Mouse (Mus musculus): ENCODE results near the gene Naa25. TPM values are rescaled to one million over a fixed set of nuclear protein-coding genes. Genes with fewer than 3 reads are reported as not detected.
A peak's percentile ranks its signal among the peaks of the same experiment; 100 is the strongest.

Naa25 gene
- polyA plus RNA-seq, 1 experiment from 2014 or later: 58.5 TPM

DNA sequence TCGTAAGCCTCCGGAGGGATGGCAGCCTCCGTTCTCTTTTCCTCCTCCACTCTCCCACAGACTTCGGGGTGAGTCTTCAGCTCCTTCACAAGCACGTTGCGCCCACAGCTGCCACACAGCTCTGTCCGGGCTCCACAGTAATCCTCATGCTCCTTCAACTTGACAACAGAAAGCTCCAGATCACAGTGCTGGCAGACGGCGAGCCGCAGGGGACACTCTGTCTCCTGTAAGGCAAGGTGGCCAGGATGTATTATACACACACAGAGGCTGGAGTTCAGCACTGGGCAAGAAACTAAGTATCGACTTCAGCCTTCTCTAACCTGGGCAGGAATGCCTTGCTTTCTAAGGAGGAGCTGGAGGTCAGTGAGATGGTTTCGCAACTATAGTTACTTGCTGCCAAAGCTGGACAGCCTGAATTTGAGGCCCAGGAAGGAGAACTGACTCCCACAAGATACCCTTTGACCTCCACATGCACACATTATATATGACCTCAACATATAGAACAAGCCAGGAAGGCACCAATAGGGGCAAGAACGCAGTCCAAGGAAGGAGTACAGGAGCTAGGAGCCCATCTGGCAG lies 19.0 kb upstream of the Naa25 start:
- Histone ChIP-seq H3K9ac (ENCODE audit: low read depth, low read length) (no peak overlapping the region), H3K4me2 (ENCODE audit: low read length) (no peak overlapping the region), H3K27me3 (replicated peaks; ENCODE audit: control insufficient read depth, insufficient read depth, low read length) (no peaks in the 10 kb centered on the region), H3K4me3 (ENCODE audit: low read length) (no peak overlapping the region), H3K9me3 (ENCODE audit: control insufficient read depth, low read length) (no peaks in the 10 kb centered on the region), H3K27ac (ENCODE audit: low read depth, low read length) (no peak overlapping the region), H3K4me1 (ENCODE audit: control insufficient read depth, insufficient read depth, low read depth, low read length) (peaks cover 4% of the 10 kb centered on the region; the same call in 1 of the 2 replicates), H3K36me3 (ENCODE audit: control insufficient read depth, insufficient read depth, low read length) (peaks cover 44% of the 10 kb centered on the region)
- WGBS: 94% methylated on average over 13 of the region's 13 CpGs
- ATAC-seq: no peak

DNA sequence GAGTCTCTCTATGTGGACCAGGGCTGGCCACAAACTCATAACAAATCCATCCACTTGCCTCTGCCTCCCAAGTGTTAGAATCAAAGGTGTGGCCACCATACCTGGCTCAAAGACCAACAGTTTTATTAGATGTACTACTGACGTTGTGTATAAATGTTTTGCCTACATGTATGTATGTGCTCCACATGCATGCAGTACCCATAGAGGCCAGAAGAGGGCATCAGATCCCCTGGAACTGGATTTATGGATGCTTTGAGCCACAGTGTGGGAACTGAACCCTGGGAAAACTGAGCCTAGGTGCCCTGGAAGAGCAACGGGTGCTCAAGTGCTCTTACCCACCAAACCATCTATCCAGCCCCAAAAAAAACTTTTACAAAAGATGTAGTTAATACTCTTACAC lies 17.0 kb upstream of the Naa25 start:
- Histone ChIP-seq H3K27me3 (replicated peaks; ENCODE audit: control insufficient read depth, insufficient read depth, low read length) (no peaks in the 10 kb centered on the region), H3K4me1 (ENCODE audit: control insufficient read depth, insufficient read depth, low read depth, low read length) (peaks cover 8% of the 10 kb centered on the region), H3K4me2 (ENCODE audit: low read length) (no peak overlapping the region), H3K27ac (ENCODE audit: low read depth, low read length) (no peak overlapping the region), H3K9ac (ENCODE audit: low read depth, low read length) (no peak overlapping the region), H3K4me3 (ENCODE audit: low read length) (no peak overlapping the region), H3K9me3 (ENCODE audit: control insufficient read depth, low read length) (no peaks in the 10 kb centered on the region), H3K36me3 (ENCODE audit: control insufficient read depth, insufficient read depth, low read length) (peaks cover 28% of the 10 kb centered on the region)
- ATAC-seq: no peak
- 100% methylated on average over 2 of the region's 2 CpGs for WGBS

DNA sequence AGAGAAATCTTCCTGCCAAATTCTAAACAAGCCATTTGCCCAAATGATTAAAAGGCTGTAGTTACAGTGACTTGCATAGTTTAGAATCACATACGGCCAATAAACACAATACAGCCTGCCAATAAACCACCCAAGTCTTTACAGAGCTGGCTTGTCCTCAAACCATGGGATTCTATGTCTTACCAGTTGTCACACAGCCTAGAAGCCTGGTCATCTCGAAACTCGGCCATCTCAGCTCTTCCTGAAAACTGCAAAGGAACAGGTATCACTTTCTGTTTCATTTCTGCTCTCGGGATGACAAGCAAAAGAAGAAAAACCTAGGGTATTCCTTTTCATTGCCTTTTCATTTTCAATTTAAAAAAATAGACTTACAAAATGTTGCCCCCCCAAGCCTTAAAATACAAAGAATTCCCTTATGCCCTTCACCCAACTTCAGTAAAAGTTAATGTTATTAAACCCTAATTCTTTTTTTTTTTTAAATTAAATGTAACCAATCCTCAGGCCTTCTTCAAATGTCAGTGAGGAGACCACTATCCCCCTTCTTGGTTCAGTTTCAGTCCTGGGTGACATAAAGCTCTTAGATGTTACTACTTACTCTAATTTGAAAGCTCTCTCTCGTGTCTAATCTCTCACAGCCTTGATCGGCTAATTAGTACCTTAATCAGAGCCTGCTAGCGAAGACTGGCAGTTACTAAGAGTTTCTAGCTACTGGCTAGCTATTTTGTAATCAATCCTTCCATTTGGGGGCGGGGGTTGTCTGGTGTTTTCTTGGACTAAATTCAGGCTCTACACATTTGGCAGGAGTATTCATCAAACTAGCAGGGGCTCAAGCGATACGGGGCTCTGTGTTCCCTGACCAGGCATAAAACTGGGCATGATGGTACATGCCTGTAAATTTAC lies 13.6 kb upstream of the Naa25 start:
- Histone ChIP-seq H3K9me3 (ENCODE audit: control insufficient read depth, low read length) (no peaks in the 10 kb centered on the region), H3K27me3 (replicated peaks; ENCODE audit: control insufficient read depth, insufficient read depth, low read length) (no peaks in the 10 kb centered on the region), H3K36me3 (ENCODE audit: control insufficient read depth, insufficient read depth, low read length) (peaks cover 10% of the 10 kb centered on the region), H3K4me3 (ENCODE audit: low read length) (peak overlapping the region; percentile 78), H3K9ac (ENCODE audit: low read depth, low read length) (peak overlapping the region; percentile 80), H3K4me1 (ENCODE audit: control insufficient read depth, insufficient read depth, low read depth, low read length) (peaks cover 8% of the 10 kb centered on the region), H3K4me2 (ENCODE audit: low read length) (peak overlapping the region; percentile 72), H3K27ac (ENCODE audit: low read depth, low read length) (no peak overlapping the region; the same call in 1 of the 2 replicates)
- ATAC-seq: no peak
- 45% methylated on average over 10 of the region's 10 CpGs for WGBS

GRCm38 (mm10) chr5:121384757-121385460 lies 12.8 kb upstream of the Naa25 start:
- Histone ChIP-seq H3K27me3 (replicated peaks; ENCODE audit: control insufficient read depth, insufficient read depth, low read length) (no peaks in the 10 kb centered on the region), H3K4me1 (ENCODE audit: control insufficient read depth, insufficient read depth, low read depth, low read length) (peaks cover 8% of the 10 kb centered on the region), H3K27ac (ENCODE audit: low read depth, low read length) (peak overlapping the region; percentile 87), H3K9me3 (ENCODE audit: control insufficient read depth, low read length) (no peaks in the 10 kb centered on the region), H3K9ac (ENCODE audit: low read depth, low read length) (peak overlapping the region; percentile 80), H3K4me3 (ENCODE audit: low read length) (peak overlapping the region; percentile 78), H3K36me3 (ENCODE audit: control insufficient read depth, insufficient read depth, low read length) (peaks cover 7% of the 10 kb centered on the region; the same call in 1 of the 2 replicates), H3K4me2 (ENCODE audit: low read length) (peak overlapping the region; percentile 72)
- WGBS: 2% methylated on average over 35 of the region's 47 CpGs
- peak; percentile 78 for ATAC-seq

DNA sequence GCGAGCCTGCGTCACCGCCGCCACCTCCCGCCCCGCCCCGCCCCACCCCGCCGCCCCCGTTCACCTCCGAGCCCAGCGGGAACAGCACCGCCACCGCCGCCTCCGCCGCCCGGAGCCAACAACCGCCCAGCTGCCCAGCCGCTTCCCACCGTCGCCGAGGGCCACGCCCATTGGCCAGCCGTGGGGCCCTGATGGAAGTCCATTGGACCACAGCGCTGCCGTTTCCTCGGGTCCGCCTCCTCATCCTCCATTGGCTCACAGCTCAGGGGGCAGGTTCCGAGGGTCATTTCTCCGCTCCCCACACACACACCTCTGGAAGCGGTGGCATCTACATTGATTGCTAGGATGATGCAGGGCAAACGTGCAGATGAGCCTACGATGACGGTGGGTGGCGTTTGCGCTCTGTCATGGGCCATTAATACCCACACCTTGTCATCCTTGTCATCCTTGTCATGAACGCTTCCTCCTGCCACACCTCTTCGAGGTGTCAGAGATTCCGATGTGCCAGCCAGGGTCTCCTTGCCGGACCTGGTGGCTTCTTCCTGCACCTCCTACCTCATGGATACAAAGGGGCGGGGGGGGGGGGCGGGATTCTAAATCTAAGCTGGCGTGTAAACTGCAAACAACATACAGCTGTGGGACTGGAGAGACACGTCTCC lies 12.1 kb upstream of the Naa25 start, which contains the start of gene Trafd1:
Gene Trafd1 (minus strand): TSS at position 172 of the 659 bp plus-strand sequence.
- Histone ChIP-seq H3K9ac (ENCODE audit: low read depth, low read length) (peak within 1 kb of the TSS; percentile 80), H3K27me3 (replicated peaks; ENCODE audit: control insufficient read depth, insufficient read depth, low read length) (no peaks in the 10 kb centered on the region), H3K4me2 (ENCODE audit: low read length) (peak within 1 kb of the TSS; percentile 72), H3K36me3 (ENCODE audit: control insufficient read depth, insufficient read depth, low read length) (peaks cover 7% of the 10 kb centered on the region; the same call in 1 of the 2 replicates), H3K27ac (ENCODE audit: low read depth, low read length) (peak within 1 kb of the TSS; percentile 87), H3K4me1 (ENCODE audit: control insufficient read depth, insufficient read depth, low read depth, low read length) (peaks cover 8% of the 10 kb centered on the region), H3K9me3 (ENCODE audit: control insufficient read depth, low read length) (no peaks in the 10 kb centered on the region), H3K4me3 (ENCODE audit: low read length) (peak within 1 kb of the TSS; percentile 78)
- peak; percentile 97 for ATAC-seq
- WGBS: 1% methylated on average over 32 of the region's 45 CpGs

DNA sequence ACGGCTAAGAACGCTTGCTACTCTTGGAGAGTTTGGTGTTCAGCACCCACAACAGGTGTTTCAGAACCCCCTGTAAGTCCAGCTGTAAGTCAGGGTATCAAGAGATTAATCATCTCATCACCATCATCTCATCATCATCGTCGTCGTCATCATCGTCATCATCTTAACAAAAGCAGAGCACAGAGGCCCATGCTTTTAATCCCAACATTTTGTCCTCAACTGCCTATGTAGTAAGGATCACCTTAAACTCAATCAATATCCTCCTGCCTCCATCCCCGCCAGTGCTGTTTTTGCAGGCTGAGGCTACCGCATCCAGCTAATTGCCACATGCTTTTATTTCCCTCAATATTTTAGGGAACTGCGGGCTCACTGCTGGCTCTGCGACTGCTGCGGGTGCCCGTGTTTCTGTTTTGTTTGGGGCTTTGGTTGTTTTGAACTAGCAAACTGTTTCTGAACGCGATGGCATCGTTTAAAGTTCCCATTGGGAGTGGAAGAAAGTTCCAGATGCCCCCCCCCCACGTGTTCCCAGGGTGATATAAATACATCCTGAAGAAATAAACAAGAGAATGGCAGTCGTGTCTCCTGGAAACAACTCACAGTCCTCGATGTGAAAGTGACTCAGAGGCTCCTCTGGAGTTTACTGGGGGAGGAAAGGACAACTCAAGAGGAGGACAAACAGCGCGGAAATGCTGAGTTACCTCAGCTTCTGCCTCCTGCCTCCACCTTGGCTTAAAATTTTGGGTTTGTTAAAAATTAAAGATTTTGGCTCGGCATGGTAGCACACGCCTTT lies 11.4 kb upstream of the Naa25 start:
- no peaks in the 10 kb centered on the region for H3K9me3 ChIP-seq (ENCODE audit: control insufficient read depth, low read length)
- H3K9ac ChIP-seq (ENCODE audit: low read depth, low read length): peak overlapping the region; percentile 80
- 0 out of 2 replicates have a peak, but pooled peaks cover 4% of the 10 kb centered on the region for H3K36me3 ChIP-seq (ENCODE audit: control insufficient read depth, insufficient read depth, low read length)
- WGBS: 31% methylated on average over 22 of the region's 22 CpGs
- H3K27me3 ChIP-seq (replicated peaks; ENCODE audit: control insufficient read depth, insufficient read depth, low read length): no peaks in the 10 kb centered on the region
- no peak for ATAC-seq
- peak overlapping the region; percentile 78 for H3K4me3 ChIP-seq (ENCODE audit: low read length)
- H3K4me2 ChIP-seq (ENCODE audit: low read length): peak overlapping the region; percentile 72
- peaks cover 8% of the 10 kb centered on the region for H3K4me1 ChIP-seq (ENCODE audit: control insufficient read depth, insufficient read depth, low read depth, low read length)
- H3K27ac ChIP-seq (ENCODE audit: low read depth, low read length): no peak overlapping the region; the same call in 1 of the 2 replicates

GRCm38 (mm10) chr5:121387126-121387525 lies 10.6 kb upstream of the Naa25 start:
- Histone ChIP-seq H3K4me3 (ENCODE audit: low read length) (no peak overlapping the region), H3K36me3 (ENCODE audit: control insufficient read depth, insufficient read depth, low read length) (no peaks in the 10 kb centered on the region), H3K9me3 (ENCODE audit: control insufficient read depth, low read length) (no peaks in the 10 kb centered on the region), H3K9ac (ENCODE audit: low read depth, low read length) (no peak overlapping the region), H3K27ac (ENCODE audit: low read depth, low read length) (no peak overlapping the region), H3K27me3 (replicated peaks; ENCODE audit: control insufficient read depth, insufficient read depth, low read length) (no peaks in the 10 kb centered on the region), H3K4me2 (ENCODE audit: low read length) (no peak overlapping the region), H3K4me1 (ENCODE audit: control insufficient read depth, insufficient read depth, low read depth, low read length) (peaks cover 8% of the 10 kb centered on the region)
- no peak for ATAC-seq
- WGBS: 66% methylated on average over 4 of the region's 4 CpGs

DNA sequence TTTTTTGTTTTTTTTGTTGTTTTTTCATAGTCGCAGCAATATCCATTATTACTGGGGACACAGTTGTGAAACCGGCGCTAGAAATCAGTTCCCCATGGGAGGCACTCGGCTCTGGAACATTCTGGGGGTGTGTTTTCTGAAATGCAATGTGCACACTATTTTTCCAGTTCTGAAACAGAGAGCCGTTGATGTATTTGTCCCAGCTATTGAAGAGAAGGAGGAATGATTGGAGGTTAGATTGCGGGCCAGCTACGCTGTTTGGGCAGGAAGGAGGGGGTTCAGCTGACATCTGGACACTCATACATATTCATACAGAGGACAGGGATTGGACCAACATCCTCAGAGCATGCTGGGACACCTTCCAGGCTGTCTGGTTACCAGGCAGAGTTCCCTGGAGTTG lies 8.6 kb upstream of the Naa25 start:
- no peak overlapping the region for H3K9ac ChIP-seq (ENCODE audit: low read depth, low read length)
- no peak for ATAC-seq
- WGBS: 46% methylated on average over 7 of the region's 7 CpGs

More for the DNA sequence above, 8.6 kb upstream of the Naa25 start:
- H3K27ac ChIP-seq (ENCODE audit: low read depth, low read length): no peak overlapping the region
- peaks cover 4% of the 10 kb centered on the region for H3K4me1 ChIP-seq (ENCODE audit: control insufficient read depth, insufficient read depth, low read depth, low read length)
- H3K4me3 ChIP-seq (ENCODE audit: low read length): no peak overlapping the region
- no peaks in the 10 kb centered on the region for H3K36me3 ChIP-seq (ENCODE audit: control insufficient read depth, insufficient read depth, low read length)
- H3K27me3 ChIP-seq (replicated peaks; ENCODE audit: control insufficient read depth, insufficient read depth, low read length): no peaks in the 10 kb centered on the region
- H3K4me2 ChIP-seq (ENCODE audit: low read length): no peak overlapping the region
- no peaks in the 10 kb centered on the region for H3K9me3 ChIP-seq (ENCODE audit: control insufficient read depth, low read length)

Measured in hindbrain, embryonic 16.5 days (tissue).